Mouse (Mus musculus): ENCODE results near the gene Ubash3b.

- TF ChIP-seq CTCF (IDR thresholded peaks at IDR 0.05; ENCODE audit: control insufficient read depth, insufficient read depth, insufficient read length) (no peak), MAX (IDR thresholded peaks at IDR 0.05) (no peak), CEBPB (IDR thresholded peaks at IDR 0.05; ENCODE audit: low read depth) (no peak), USF1 (IDR thresholded peaks at IDR 0.05; ENCODE audit: low read depth) (no peak)
Measured at GRCm38 (mm10) chr9:41143115-41143514, 18.4 kb downstream of the Ubash3b start.
